Mouse (Mus musculus): ENCODE results near the gene Arrb2. TPM values are rescaled to one million over a fixed set of nuclear protein-coding genes. Genes with fewer than 3 reads are reported as not detected.

Gene Arrb2
- polyA plus RNA-seq, 1 experiment from 2014 or later = 44.0 TPM

- no peak for ATAC-seq (replicated peaks; ENCODE audit: low FRiP score)
- H3K36me3 ChIP-seq (ENCODE audit: control insufficient read depth, insufficient read depth, low read length) = no peaks in the 10 kb centered on the region
- 86% methylated on average over 3 of the region's 3 CpGs for WGBS
These were observed 56.7 kb downstream of the Arrb2 start for GRCm38 (mm10) chr11:70489138-70489537.

GRCm38 (mm10) chr11:70489684-70490083, 57.2 kb downstream of the Arrb2 start:
- Histone ChIP-seq H3K36me3 (ENCODE audit: control insufficient read depth, insufficient read depth, low read length) (no peaks in the 10 kb centered on the region), H3K4me1 (replicated peaks; ENCODE audit: control insufficient read depth, insufficient read depth, low read length) (no peaks in the 10 kb centered on the region), H3K9me3 (ENCODE audit: control insufficient read depth, low read length) (no peaks in the 10 kb centered on the region), H3K9ac (ENCODE audit: low read length) (no peak overlapping the region), H3K27ac (ENCODE audit: low read depth, low read length) (no peak overlapping the region), H3K4me3 (ENCODE audit: low read depth, low read length) (no peak overlapping the region), H3K4me2 (ENCODE audit: low read depth, low read length, severe bottlenecking) (no peak overlapping the region), H3K27me3 (ENCODE audit: control insufficient read depth, insufficient read depth, low read length) (no peaks in the 10 kb centered on the region)
- no peak for DNase-seq (ENCODE audit: low spot score)
- whole genome bisulfite sequencing = 90% methylated on average over 6 of the region's 6 CpGs
- ATAC-seq (replicated peaks; ENCODE audit: low FRiP score) = no peak

More at GRCm38 (mm10) chr11:70489138-70489537, 56.7 kb downstream of the Arrb2 start:
- DNase-seq (ENCODE audit: low spot score) = no peak
- H3K27ac ChIP-seq (ENCODE audit: low read depth, low read length) = no peak overlapping the region
- H3K4me3 ChIP-seq (ENCODE audit: low read depth, low read length) = no peak overlapping the region
- no peaks in the 10 kb centered on the region for H3K27me3 ChIP-seq (ENCODE audit: control insufficient read depth, insufficient read depth, low read length)
- no peaks in the 10 kb centered on the region for H3K4me1 ChIP-seq (replicated peaks; ENCODE audit: control insufficient read depth, insufficient read depth, low read length)
- H3K9ac ChIP-seq (ENCODE audit: low read length) = no peak overlapping the region
- H3K9me3 ChIP-seq (ENCODE audit: control insufficient read depth, low read length) = no peaks in the 10 kb centered on the region
- no peak overlapping the region for H3K4me2 ChIP-seq (ENCODE audit: low read depth, low read length, severe bottlenecking)

Small RNA genes lying within 50 kb of the gene (microRNA-seq; reads per million reads assigned to microRNA genes)
- gene Mir7115 (ENCODE audit: insufficient number of aligned reads) = not detected

Other genes with a start within 250 kb of the Arrb2 start
- gene Slc16a11, start 219.9 kb upstream of the Arrb2 start, polyA plus RNA-seq (2014; fragmentation: Nextera tagmentation; extraction: Ambion mirVana) = 0.91 and 1.0 TPM in 2 replicates
- 14.6 and 15.8 TPM in 2 replicates for gene Slc16a13, start 211.6 kb upstream of the Arrb2 start, polyA plus RNA-seq (2014; fragmentation: Nextera tagmentation; extraction: Ambion mirVana)
- gene Bcl6b, start 202.8 kb upstream of the Arrb2 start, polyA plus RNA-seq (2014; fragmentation: Nextera tagmentation; extraction: Ambion mirVana) = 4.9 and 6.8 TPM in 2 replicates
- 202 and 223 TPM in 2 replicates for gene 0610010K14Rik, start 194.7 kb upstream of the Arrb2 start, polyA plus RNA-seq (2014; fragmentation: Nextera tagmentation; extraction: Ambion mirVana)
- 9.8 and 9.9 TPM in 2 replicates for gene Gm21988, start 192.8 kb upstream of the Arrb2 start, polyA plus RNA-seq (2014; fragmentation: Nextera tagmentation; extraction: Ambion mirVana)
- 97.8 and 110 TPM in 2 replicates for gene Rnasek, start 192.8 kb upstream of the Arrb2 start, polyA plus RNA-seq (2014; fragmentation: Nextera tagmentation; extraction: Ambion mirVana)
- 2.5 and 2.7 TPM in 2 replicates for gene Alox12, start 177.3 kb upstream of the Arrb2 start, polyA plus RNA-seq (2014; fragmentation: Nextera tagmentation; extraction: Ambion mirVana)
- gene Alox12e, start 110.0 kb upstream of the Arrb2 start, polyA plus RNA-seq (2014; fragmentation: Nextera tagmentation; extraction: Ambion mirVana) = not detected in 2 replicates
- gene Alox15, start 80.6 kb upstream of the Arrb2 start, polyA plus RNA-seq (2014; fragmentation: Nextera tagmentation; extraction: Ambion mirVana) = 0.17 and 0.21 TPM in 2 replicates
- 51.0 and 52.2 TPM in 2 replicates for gene Pelp1, start 22.6 kb upstream of the Arrb2 start, polyA plus RNA-seq (2014; fragmentation: Nextera tagmentation; extraction: Ambion mirVana)
- gene Med11, start 19.3 kb downstream of the Arrb2 start, polyA plus RNA-seq (2014; fragmentation: Nextera tagmentation; extraction: Ambion mirVana) = 40.9 and 46.0 TPM in 2 replicates
- gene Zmynd15, start 26.8 kb downstream of the Arrb2 start, polyA plus RNA-seq (2014; fragmentation: Nextera tagmentation; extraction: Ambion mirVana) = 0.21 and 0.27 TPM in 2 replicates
- gene Cxcl16, start 27.3 kb downstream of the Arrb2 start, polyA plus RNA-seq (2014; fragmentation: Nextera tagmentation; extraction: Ambion mirVana) = 0.81 and 1.1 TPM in 2 replicates
- gene Tm4sf5, start 72.6 kb downstream of the Arrb2 start, polyA plus RNA-seq (2014; fragmentation: Nextera tagmentation; extraction: Ambion mirVana) = 0.91 TPM in 1 of 2 replicates, not detected in the other
- not detected in 2 replicates for gene Vmo1, start 82.0 kb downstream of the Arrb2 start, polyA plus RNA-seq (2014; fragmentation: Nextera tagmentation; extraction: Ambion mirVana)
- 0.35 and 0.56 TPM in 2 replicates for gene Gltpd2, start 86.6 kb downstream of the Arrb2 start, polyA plus RNA-seq (2014; fragmentation: Nextera tagmentation; extraction: Ambion mirVana)
- 812 and 901 TPM in 2 replicates for gene Psmb6, start 92.7 kb downstream of the Arrb2 start, polyA plus RNA-seq (2014; fragmentation: Nextera tagmentation; extraction: Ambion mirVana)
- not detected in 2 replicates for gene Gm40193, start 100.3 kb downstream of the Arrb2 start, polyA plus RNA-seq (2014; fragmentation: Nextera tagmentation; extraction: Ambion mirVana)
- gene Pld2, start 107.4 kb downstream of the Arrb2 start, polyA plus RNA-seq (2014; fragmentation: Nextera tagmentation; extraction: Ambion mirVana) = 3.2 and 3.8 TPM in 2 replicates
- gene Mink1, start 130.2 kb downstream of the Arrb2 start, polyA plus RNA-seq (2014; fragmentation: Nextera tagmentation; extraction: Ambion mirVana) = 17.7 and 21.1 TPM in 2 replicates
- not detected in 2 replicates for gene 4930544D05Rik, start 183.2 kb downstream of the Arrb2 start, polyA plus RNA-seq (2014; fragmentation: Nextera tagmentation; extraction: Ambion mirVana)
- not detected in 2 replicates for gene Chrne, start 186.6 kb downstream of the Arrb2 start, polyA plus RNA-seq (2014; fragmentation: Nextera tagmentation; extraction: Ambion mirVana)
- gene Gp1ba, start 206.5 kb downstream of the Arrb2 start, polyA plus RNA-seq (2014; fragmentation: Nextera tagmentation; extraction: Ambion mirVana) = 1.1 and 1.3 TPM in 2 replicates
- gene Rnf167, start 214.6 kb downstream of the Arrb2 start, polyA plus RNA-seq (2014; fragmentation: Nextera tagmentation; extraction: Ambion mirVana) = 88.0 and 90.0 TPM in 2 replicates
- 129 and 137 TPM in 2 replicates for gene Slc25a11, start 214.8 kb downstream of the Arrb2 start, polyA plus RNA-seq (2014; fragmentation: Nextera tagmentation; extraction: Ambion mirVana)
- gene Pfn1, start 222.0 kb downstream of the Arrb2 start, polyA plus RNA-seq (2014; fragmentation: Nextera tagmentation; extraction: Ambion mirVana) = 1,387 and 1,399 TPM in 2 replicates
- gene Eno3, start 224.6 kb downstream of the Arrb2 start, polyA plus RNA-seq (2014; fragmentation: Nextera tagmentation; extraction: Ambion mirVana) = 16.6 and 17.4 TPM in 2 replicates
- 160 and 167 TPM in 2 replicates for gene Spag7, start 236.8 kb downstream of the Arrb2 start, polyA plus RNA-seq (2014; fragmentation: Nextera tagmentation; extraction: Ambion mirVana)

All from forebrain, embryonic 11.5 days (tissue).